Mouse (Mus musculus) neutrophil, adult 5-6 weeks (primary cell): ENCODE data around the gene Gxylt2. TPM values are rescaled to one million over a fixed set of nuclear protein-coding genes. Genes with fewer than 3 reads are reported as not detected.

Source experiments
- ATAC-seq: fragments of 151-379, 151-347 bp; 2 replicates; pipeline ENCODE4 v1.8.0; 2017; ENCODE audit warnings: mild to moderate bottlenecking, moderate TSS enrichment; ENCODE audit not compliant: insufficient number of reproducible peaks, poor library complexity, low FRiP score, severe bottlenecking; ENCODE audit errors: extremely low read depth
- total RNA-seq: library from RNA; stranded (forward); fragments of 200-1000 nt; gene quantifications from 2 replicates; pipeline ENCODE4 v1.2.3, GENCODE M21; 2017

The Gxylt2 gene
- total RNA-seq, 1 experiment from 2014 or later: not detected

DNA sequence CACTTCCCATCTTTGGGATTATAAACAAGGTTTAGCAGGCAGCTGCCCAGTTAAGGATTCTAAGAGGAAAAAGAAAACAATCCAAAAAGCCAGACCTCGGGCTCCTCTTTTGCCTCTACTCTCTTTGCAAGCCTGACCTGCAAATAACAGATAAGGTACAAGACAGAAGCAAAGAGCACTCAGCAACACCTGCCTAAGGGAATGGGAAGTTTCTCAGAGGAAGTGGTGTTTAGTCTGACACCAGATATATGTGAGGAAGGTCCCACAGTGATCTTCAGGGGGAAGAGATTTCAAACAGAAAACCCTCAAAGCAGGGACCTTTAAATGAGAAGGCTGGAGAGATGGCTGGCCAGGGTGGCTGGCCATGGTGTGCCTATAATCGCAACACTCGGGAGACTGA is 126.7 kb downstream of the Gxylt2 start:
- no peak for ATAC-seq

- no peak for ATAC-seq
Observed at GRCm38 (mm10) chr6:100831751-100832150, 127.2 kb downstream of the Gxylt2 start.

- ATAC-seq: peak; percentile 91
Observed at GRCm38 (mm10) chr6:100833355-100833754, 128.8 kb downstream of the Gxylt2 start, which contains the start of gene Ppp4r2. TSS of gene Ppp4r2 (plus strand) at chr6:100833622.

- no peak; the same call in 1 of the 2 replicates for ATAC-seq
Observed at GRCm38 (mm10) chr6:100833811-100834481, 129.4 kb downstream of the Gxylt2 start.

DNA sequence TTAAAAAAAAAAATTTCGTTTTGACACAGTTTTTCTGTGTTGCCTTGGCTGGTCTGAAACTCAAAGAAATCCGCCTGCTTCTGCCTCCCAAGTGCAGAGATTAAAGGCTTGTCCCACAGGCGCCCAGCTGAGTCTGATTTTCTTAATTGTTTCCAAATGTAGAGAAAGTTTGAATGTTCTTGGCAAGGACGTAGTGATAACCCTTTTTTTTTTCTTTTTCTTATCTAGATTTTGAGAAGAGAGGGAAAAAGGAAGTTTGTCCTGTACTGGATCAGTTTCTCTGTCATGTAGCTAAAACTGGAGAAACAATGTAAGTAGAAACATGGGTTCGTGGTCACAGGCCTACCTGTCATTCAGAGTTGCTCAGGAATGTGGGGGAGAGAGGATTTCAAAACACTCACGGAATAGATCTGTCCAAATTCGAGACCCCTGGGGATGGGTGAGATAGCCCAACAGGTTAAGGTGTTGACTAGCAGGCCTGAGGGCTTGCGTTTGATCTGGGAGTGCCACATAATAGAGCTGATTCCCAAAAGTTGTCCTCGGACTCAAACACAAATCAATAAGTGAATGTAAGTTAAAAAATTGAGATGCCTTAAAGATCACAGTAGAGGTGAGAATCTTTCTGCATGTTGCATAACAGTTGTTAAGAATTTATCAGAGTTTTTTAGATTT is 130.1 kb downstream of the Gxylt2 start:
- no peak for ATAC-seq

DNA sequence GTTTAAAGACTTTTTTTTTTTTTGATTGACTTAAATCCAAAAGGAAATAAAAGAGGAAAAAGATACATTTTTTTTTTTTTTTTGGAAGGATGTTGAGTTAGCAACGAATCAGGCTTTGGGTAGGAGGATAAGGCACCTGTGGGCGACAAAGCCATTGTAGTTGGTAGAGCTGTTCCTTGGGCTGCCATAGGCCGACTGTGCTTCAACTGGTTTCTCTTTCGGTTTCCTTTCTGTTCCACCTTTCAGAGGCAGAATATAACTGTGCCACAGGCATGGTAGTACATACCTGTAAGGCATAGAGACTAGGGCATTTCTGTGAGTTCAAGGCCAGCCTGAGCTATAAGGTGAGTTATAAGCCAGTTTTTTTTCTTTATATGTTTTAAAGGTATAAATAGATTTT is 140.5 kb downstream of the Gxylt2 start:
- ATAC-seq: no peak

- no peak for ATAC-seq
Observed at GRCm38 (mm10) chr6:100847264-100847663, 142.7 kb downstream of the Gxylt2 start.

GRCm38 (mm10) chr6:100848682-100849375 is 144.3 kb downstream of the Gxylt2 start:
- ATAC-seq: no peak

DNA sequence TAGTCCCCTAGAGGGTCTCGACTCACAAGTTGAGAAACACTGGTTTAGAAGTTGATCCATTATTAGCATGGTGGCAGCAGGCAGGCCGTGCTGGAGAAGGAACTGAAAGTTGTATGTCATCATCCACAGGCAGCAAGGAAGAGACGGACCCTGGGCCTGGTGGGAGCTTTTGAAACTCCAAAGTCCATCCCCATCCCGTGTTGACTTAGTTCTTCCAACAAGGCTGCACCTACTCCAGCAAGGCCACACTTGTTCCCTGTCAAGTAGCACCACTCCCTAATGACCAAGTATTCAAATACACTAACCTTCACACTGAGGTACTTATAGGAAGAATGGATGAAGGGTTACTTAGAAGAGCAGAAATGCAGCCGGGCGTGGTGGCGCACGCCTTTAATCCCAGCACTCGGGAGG is 146.1 kb downstream of the Gxylt2 start:
- ATAC-seq: no peak

- no peak for ATAC-seq
Observed at GRCm38 (mm10) chr6:100851083-100851482, 146.5 kb downstream of the Gxylt2 start.

Other genes starting within 250 kb of the Gxylt2 start
- gene Shq1, start 33.6 kb upstream of the Gxylt2 start, total RNA-seq: 6.9 and 11.6 TPM in 2 replicates
- 92.6 and 123 TPM in 2 replicates for gene Ppp4r2, start 128.9 kb downstream of the Gxylt2 start, total RNA-seq